Mouse (Mus musculus) heart, postnatal 0 days (tissue): ENCODE data around the gene Bloc1s6.

Experiments
- CTCF ChIP-seq: IDR thresholded peaks from 2 replicates; pipeline ENCODE4 v1.5.1; 2016; ENCODE audit warnings: antibody characterized with exemption, control low read depth, low read depth
- EP300 ChIP-seq: IDR thresholded peaks from 2 replicates; pipeline ENCODE4 v1.6.1; 2016; ENCODE audit warnings: antibody characterized with exemption, low read depth

DNA sequence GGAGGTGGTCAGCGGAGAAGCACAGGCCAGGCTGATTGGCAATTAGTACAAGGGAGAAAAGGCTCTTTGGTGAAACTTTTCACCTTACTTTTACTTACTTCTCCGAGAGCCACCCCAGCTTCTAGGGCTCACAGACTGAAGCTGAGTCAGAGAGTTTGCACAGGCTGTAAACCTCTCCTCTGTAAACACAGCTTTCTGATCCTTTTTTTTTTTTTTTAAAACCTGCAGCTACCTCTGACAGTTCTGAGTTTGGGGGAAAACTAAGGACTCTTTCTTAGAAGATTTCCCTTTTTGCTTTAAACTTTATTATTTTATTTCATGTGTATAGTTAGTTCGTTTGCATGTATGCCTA is 27.5 kb downstream of the Bloc1s6 start:
- TF ChIP-seq CTCF: no peak
- no peak for TF ChIP-seq EP300
